Mouse (Mus musculus) kidney, embryonic 15.5 days (tissue): Measurements from ENCODE around the gene Surf2. TPM values are rescaled to one million over a fixed set of nuclear protein-coding genes. Genes with fewer than 3 reads are reported as not detected.
"Not testable (repeated sequence)": the region's sequence is repeated elsewhere in the genome, so short reads cannot be mapped to it uniquely, and the experiment has no call there.

Source experiments
- ATAC-seq: fragments of 200-750 bp; cut with Nextera tagmentation; replicated peaks from 2 replicates; pipeline ENCODE4 v1.8.0; 2017; ENCODE audit warnings: moderate TSS enrichment; ENCODE audit not compliant: low FRiP score
- H3K27ac ChIP-seq: fragments of 300-500 bp; sonication (generic); 2 replicates; pipeline ENCODE4 v1.5.1; 2015; ENCODE audit warnings: mild to moderate bottlenecking, inconsistent platforms
- H3K27me3 ChIP-seq: fragments of 300-500 bp; sonication (generic); 2 replicates; pipeline ENCODE4 v1.6.1; 2015; ENCODE audit warnings: inconsistent platforms
- H3K36me3 ChIP-seq: fragments of 300-500 bp; sonication (generic); 2 replicates; pipeline ENCODE4 v1.6.1; 2015; ENCODE audit warnings: inconsistent platforms
- H3K4me1 ChIP-seq: fragments of 300-500 bp; sonication (generic); 2 replicates; pipeline ENCODE4 v1.6.1; 2015; ENCODE audit warnings: inconsistent platforms
- H3K4me2 ChIP-seq: fragments of 300-500 bp; sonication (generic); 2 replicates; pipeline ENCODE4 v1.6.1; 2015; ENCODE audit warnings: moderate library complexity, mild to moderate bottlenecking, inconsistent platforms
- H3K4me3 ChIP-seq: fragments of 300-500 bp; sonication (generic); replicated peaks from 2 replicates; pipeline ENCODE4 v1.5.1; 2015; ENCODE audit warnings: mild to moderate bottlenecking, inconsistent platforms
- H3K9ac ChIP-seq: fragments of 300-500 bp; sonication (generic); 2 replicates; pipeline ENCODE4 v1.6.1; 2015; ENCODE audit warnings: mild to moderate bottlenecking, inconsistent platforms
- H3K9me3 ChIP-seq: fragments of 300-500 bp; sonication (generic); replicated peaks from 2 replicates; pipeline ENCODE4 v1.6.1; 2016; ENCODE audit warnings: inconsistent platforms
- WGBS: fragments of 180-500 bp; shearing (Covaris S2); methylation state at CpG from one replicate; pipeline ENCODE4 v1.1.7; 2015; ENCODE audit warnings: mixed read lengths; 5-methylcytosine and 5-hydroxymethylcytosine counted together
- polyA plus RNA-seq: library from polyadenylated mRNA; unstranded; fragments of >200 nt; fragmentation: Nextera tagmentation; extraction: Ambion mirVana; gene quantifications from 2 replicates; pipeline ENCODE4 v1.2.1, GENCODE M21; 2015

Surf2 gene
- polyA plus RNA-seq, result 45.4 and 46.4 TPM in 2 replicates

- H3K9me3 ChIP-seq, result no peaks in the 10 kb centered on the region
- H3K4me2 ChIP-seq, result peak within 1 kb of the TSS; percentile 87
- H3K4me1 ChIP-seq, result peaks cover 59% of the 10 kb centered on the region
- 1% methylated on average over 47 of the region's 47 CpGs for WGBS
- ATAC-seq, result peak; percentile 79
- peak within 1 kb of the TSS; percentile 83 for H3K4me3 ChIP-seq
- H3K9ac ChIP-seq, result peak within 1 kb of the TSS; percentile 77
- peak within 1 kb of the TSS; percentile 91 for H3K27ac ChIP-seq
- H3K36me3 ChIP-seq, result peaks cover 69% of the 10 kb centered on the region
- no peaks in the 10 kb centered on the region for H3K27me3 ChIP-seq
Measured at GRCm38 (mm10) chr2:26915927-26916728, at the start of gene Surf2, which contains the start of gene Surf1. TSS of gene Surf2 (plus strand) at chr2:26916367. TSS of gene Surf1 (minus strand) at chr2:26916530.

DNA sequence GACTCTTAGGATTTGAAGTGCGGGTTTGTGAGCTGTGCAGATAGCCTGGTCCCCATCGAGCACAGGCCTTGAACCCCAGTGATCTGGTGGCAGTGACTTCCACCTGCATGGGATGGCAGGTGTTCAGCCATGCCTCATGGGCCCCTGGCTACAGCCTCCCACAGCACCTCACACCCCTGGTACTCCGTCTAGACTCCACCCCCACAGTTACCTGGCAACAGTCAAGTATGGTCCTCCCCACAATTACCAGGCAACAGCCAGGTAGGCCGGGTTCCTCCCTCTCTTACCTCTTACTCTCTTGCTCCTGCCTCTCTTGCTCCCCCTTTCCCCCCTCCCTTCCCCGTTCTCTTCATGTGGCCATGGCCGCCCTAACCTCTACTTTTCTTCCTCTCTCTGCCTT, 45.5 kb upstream of the Surf2 start:
- Histone ChIP-seq H3K9ac (no peak overlapping the region), H3K4me1 (no peaks in the 10 kb centered on the region), H3K36me3 (no peaks in the 10 kb centered on the region), H3K9me3 (no peaks in the 10 kb centered on the region), H3K4me3 (no peak overlapping the region), H3K4me2 (no peak overlapping the region), H3K27me3 (no peaks in the 10 kb centered on the region), H3K27ac (no peak overlapping the region)
- 64% methylated on average over 6 of the region's 6 CpGs for whole genome bisulfite sequencing
- no peak for ATAC-seq

GRCm38 (mm10) chr2:26878571-26878970, 37.6 kb upstream of the Surf2 start:
- Histone ChIP-seq H3K9ac (no peak overlapping the region), H3K4me2 (no peak overlapping the region), H3K36me3 (no peaks in the 10 kb centered on the region), H3K4me1 (no peaks in the 10 kb centered on the region), H3K9me3 (peaks cover 4% of the 10 kb centered on the region; the same call in 1 of the 2 replicates), H3K4me3 (no peak overlapping the region), H3K27me3 (no peaks in the 10 kb centered on the region), H3K27ac (no peak overlapping the region)
- ATAC-seq, result no peak

- WGBS, result 95% methylated on average over 2 of the region's 2 CpGs
- peaks cover 24% of the 10 kb centered on the region for H3K36me3 ChIP-seq
Measured at GRCm38 (mm10) chr2:26885541-26885940, 30.6 kb upstream of the Surf2 start.

DNA sequence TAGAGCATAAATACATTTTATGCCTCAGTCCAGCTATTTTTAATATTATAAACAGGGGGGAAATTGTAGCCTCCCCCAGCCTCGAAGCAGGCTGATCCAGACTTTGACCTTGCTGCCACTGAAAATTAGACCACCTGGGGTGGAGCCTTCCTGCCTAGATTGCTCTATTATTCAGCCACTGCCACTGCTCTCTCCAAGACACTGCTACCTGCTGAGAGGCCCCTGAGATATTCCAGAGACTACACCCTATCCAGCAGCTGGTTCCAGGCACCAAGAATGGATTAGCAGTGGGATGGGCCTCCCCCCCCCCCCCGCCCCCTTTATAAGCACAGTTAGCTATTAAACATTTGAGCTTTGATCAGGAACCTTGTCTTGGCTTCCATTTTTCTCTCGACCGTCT, 30.0 kb upstream of the Surf2 start:
- not testable (repeated sequence) for H3K27me3 ChIP-seq, H3K4me2 ChIP-seq, H3K9ac ChIP-seq, ATAC-seq, H3K27ac ChIP-seq, H3K9me3 ChIP-seq, H3K4me1 ChIP-seq, H3K4me3 ChIP-seq
- peaks cover 30% of the 10 kb centered on the region for H3K36me3 ChIP-seq
- 67% methylated on average over 4 of the region's 4 CpGs for WGBS

More at GRCm38 (mm10) chr2:26885541-26885940, 30.6 kb upstream of the Surf2 start:
- H3K27ac ChIP-seq, H3K4me2 ChIP-seq, H3K4me3 ChIP-seq, ATAC-seq, H3K9ac ChIP-seq, H3K9me3 ChIP-seq, H3K4me1 ChIP-seq, H3K27me3 ChIP-seq: not testable (repeated sequence)

GRCm38 (mm10) chr2:26895898-26896297, 20.3 kb upstream of the Surf2 start:
- no peak overlapping the region for H3K4me3 ChIP-seq
- peaks cover 92% of the 10 kb centered on the region for H3K36me3 ChIP-seq
- H3K27me3 ChIP-seq, result no peaks in the 10 kb centered on the region
- WGBS, result 90% methylated on average over 4 of the region's 4 CpGs
- no peak overlapping the region for H3K4me2 ChIP-seq
- H3K9ac ChIP-seq, result no peak overlapping the region
- H3K4me1 ChIP-seq, result peaks cover 1% of the 10 kb centered on the region; the same call in 1 of the 2 replicates
- H3K27ac ChIP-seq, result no peak overlapping the region
- no peaks in the 10 kb centered on the region for H3K9me3 ChIP-seq
- ATAC-seq, result no peak

DNA sequence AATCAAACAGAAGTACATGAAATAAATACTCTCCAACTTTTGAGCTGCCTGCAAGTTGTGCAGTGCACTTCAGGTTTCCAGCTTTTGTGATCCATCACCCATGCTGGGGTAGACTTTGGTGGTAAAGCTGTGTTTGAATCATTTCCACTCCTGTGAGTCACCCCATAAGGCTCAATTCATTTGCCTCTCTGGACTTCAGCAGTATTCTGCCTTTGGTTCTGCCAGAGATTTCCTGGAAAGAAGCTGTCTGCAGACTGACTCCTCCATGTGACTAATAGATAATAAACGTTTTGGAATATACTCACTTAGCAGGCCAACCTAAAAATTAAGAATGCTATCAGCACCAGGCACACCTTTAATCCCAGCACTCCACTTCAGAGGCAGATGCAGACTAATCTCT, 15.4 kb upstream of the Surf2 start:
- Histone ChIP-seq H3K27ac (no peak overlapping the region), H3K27me3 (no peaks in the 10 kb centered on the region), H3K4me1 (peaks cover 26% of the 10 kb centered on the region), H3K9ac (no peak overlapping the region), H3K9me3 (no peaks in the 10 kb centered on the region), H3K36me3 (peaks cover 63% of the 10 kb centered on the region), H3K4me3 (no peak overlapping the region), H3K4me2 (no peak overlapping the region; the same call in 1 of the 2 replicates)
- ATAC-seq, result no peak
- 71% methylated on average over 1 of the region's 1 CpGs for WGBS

- H3K36me3 ChIP-seq, result peaks cover 63% of the 10 kb centered on the region
- no peaks in the 10 kb centered on the region for H3K9me3 ChIP-seq
- no peaks in the 10 kb centered on the region for H3K27me3 ChIP-seq
- H3K27ac ChIP-seq, result peak overlapping the region; percentile 95
- H3K4me1 ChIP-seq, result peaks cover 26% of the 10 kb centered on the region
- peak overlapping the region; percentile 87 for H3K4me3 ChIP-seq
- WGBS, result 6% methylated on average over 7 of the region's 7 CpGs
- peak overlapping the region; percentile 70 for H3K4me2 ChIP-seq
- H3K9ac ChIP-seq, result peak overlapping the region; percentile 83
- ATAC-seq, result no peak
Measured at GRCm38 (mm10) chr2:26901834-26902400, 14.2 kb upstream of the Surf2 start.

GRCm38 (mm10) chr2:26902467-26903220, 13.5 kb upstream of the Surf2 start, which contains the start of gene Surf6:
TSS of gene Surf6 (minus strand) at chr2:26902879.
- ATAC-seq, result peak; percentile 93
- peak within 1 kb of the TSS; percentile 95 for H3K27ac ChIP-seq
- H3K27me3 ChIP-seq, result no peaks in the 10 kb centered on the region
- under 1% methylated on average over 41 of the region's 41 CpGs for WGBS
- H3K4me2 ChIP-seq, result peak within 1 kb of the TSS; percentile 70
- peaks cover 63% of the 10 kb centered on the region for H3K36me3 ChIP-seq
- peaks cover 31% of the 10 kb centered on the region for H3K4me1 ChIP-seq
- H3K9me3 ChIP-seq, result no peaks in the 10 kb centered on the region
- peak within 1 kb of the TSS; percentile 87 for H3K4me3 ChIP-seq
- peak within 1 kb of the TSS; percentile 83 for H3K9ac ChIP-seq

DNA sequence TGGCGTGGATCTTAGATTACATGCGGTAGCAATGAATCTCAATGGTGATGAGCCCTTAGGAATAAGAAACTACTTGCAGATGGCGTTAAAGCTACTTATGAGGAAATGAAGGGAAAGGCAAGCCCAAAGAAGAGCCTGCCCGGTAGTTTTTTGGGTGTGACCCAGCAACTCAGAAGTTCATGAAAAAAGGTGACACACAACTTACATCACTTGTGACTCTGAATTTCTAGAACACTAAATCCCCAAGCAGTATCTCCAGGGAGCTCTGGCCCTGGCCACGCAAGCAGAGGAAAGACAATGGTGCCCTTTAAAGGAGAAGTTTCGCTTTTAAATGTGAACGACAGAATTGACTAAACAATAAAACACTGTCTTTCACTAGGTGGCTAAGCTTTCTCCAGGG, 12.9 kb upstream of the Surf2 start:
- H3K27me3 ChIP-seq, result no peaks in the 10 kb centered on the region
- ATAC-seq, result no peak
- H3K9me3 ChIP-seq, result no peaks in the 10 kb centered on the region
- peaks cover 63% of the 10 kb centered on the region for H3K36me3 ChIP-seq
- H3K4me3 ChIP-seq, result peak overlapping the region; percentile 87
- H3K9ac ChIP-seq, result peak overlapping the region; percentile 83
- peak overlapping the region; percentile 70 for H3K4me2 ChIP-seq
- peak overlapping the region; percentile 95 for H3K27ac ChIP-seq
- 10% methylated on average over 7 of the region's 7 CpGs for WGBS
- peaks cover 33% of the 10 kb centered on the region for H3K4me1 ChIP-seq

- WGBS, result 82% methylated on average over 2 of the region's 2 CpGs
- ATAC-seq, result no peak
- no peak overlapping the region for H3K4me3 ChIP-seq
- H3K27me3 ChIP-seq, result no peaks in the 10 kb centered on the region
- H3K9ac ChIP-seq, result no peak overlapping the region
- no peak overlapping the region for H3K27ac ChIP-seq
- H3K9me3 ChIP-seq, result no peaks in the 10 kb centered on the region
- H3K36me3 ChIP-seq, result peaks cover 43% of the 10 kb centered on the region
- no peak overlapping the region for H3K4me2 ChIP-seq
- peaks cover 46% of the 10 kb centered on the region for H3K4me1 ChIP-seq
Measured at GRCm38 (mm10) chr2:26905936-26906335, 10.2 kb upstream of the Surf2 start.

GRCm38 (mm10) chr2:26906431-26906830, 9.7 kb upstream of the Surf2 start:
- no peak overlapping the region for H3K9ac ChIP-seq
- no peaks in the 10 kb centered on the region for H3K9me3 ChIP-seq
- H3K4me3 ChIP-seq, result no peak overlapping the region
- ATAC-seq, result no peak
- WGBS, result 94% methylated on average over 3 of the region's 3 CpGs
- H3K36me3 ChIP-seq, result peaks cover 43% of the 10 kb centered on the region
- H3K27me3 ChIP-seq, result no peaks in the 10 kb centered on the region
- peaks cover 41% of the 10 kb centered on the region for H3K4me1 ChIP-seq
- H3K27ac ChIP-seq, result no peak overlapping the region
- H3K4me2 ChIP-seq, result no peak overlapping the region
